Mouse (Mus musculus) hindbrain, postnatal 0 days (tissue): ENCODE results near the gene A930017K11Rik. TPM values are rescaled to one million over a fixed set of nuclear protein-coding genes. Genes with fewer than 3 reads are reported as not detected.

Experiments used
- ATAC-seq: fragments of 200-750 bp; cut with Nextera tagmentation; 2 replicates; pipeline ENCODE4 v1.8.0; 2017; ENCODE audit warnings: mild to moderate bottlenecking, moderate TSS enrichment, moderate library complexity
- DNase-seq: peaks from one replicate; pipeline ENCODE4 v3.0.0-alpha.2; 2015; ENCODE audit warnings: low spot score
- H3K27ac ChIP-seq: fragments of 300-500 bp; sonication (generic); 2 replicates; pipeline ENCODE4 v1.5.1; 2014; ENCODE audit warnings: mild to moderate bottlenecking
- H3K27me3 ChIP-seq: fragments of 300-500 bp; sonication (generic); 2 replicates; pipeline ENCODE4 v1.6.1; 2014; ENCODE audit warnings: low read length, mixed read lengths; ENCODE audit not compliant: insufficient read depth
- H3K36me3 ChIP-seq: fragments of 300-500 bp; sonication (generic); 2 replicates; pipeline ENCODE4 v1.6.1; 2014; ENCODE audit warnings: low read length, mixed read lengths; ENCODE audit not compliant: insufficient read depth
- H3K4me1 ChIP-seq: fragments of 300-500 bp; sonication (generic); 2 replicates; pipeline ENCODE4 v1.6.1; 2014; ENCODE audit warnings: antibody characterized with exemption, low read length, mixed read lengths; ENCODE audit not compliant: insufficient read depth
- H3K4me2 ChIP-seq: fragments of 300-500 bp; sonication (generic); 2 replicates; pipeline ENCODE4 v1.6.1; 2014; ENCODE audit warnings: low read depth, mild to moderate bottlenecking, low read length, moderate library complexity, mixed read lengths
- H3K4me3 ChIP-seq: fragments of 300-500 bp; sonication (generic); 2 replicates; pipeline ENCODE4 v1.5.1; 2014; ENCODE audit warnings: low read length
- H3K9ac ChIP-seq: fragments of 300-500 bp; sonication (generic); replicated peaks from 2 replicates; pipeline ENCODE4 v1.6.1; 2014; ENCODE audit warnings: mild to moderate bottlenecking, low read length, moderate library complexity, mixed read lengths
- H3K9me3 ChIP-seq: fragments of 300-500 bp; sonication (generic); 2 replicates; pipeline ENCODE4 v1.6.1; 2016; ENCODE audit warnings: low read length, mixed read lengths
- CTCF ChIP-seq: IDR thresholded peaks from 2 replicates; pipeline ENCODE4 v1.5.1; 2016; ENCODE audit warnings: antibody characterized with exemption, control low read depth, low read depth
- WGBS: fragments of 180-500 bp; shearing (Covaris S2); extraction: QIAGEN DNeasy Blood & Tissue Kit; methylation state at CpG from one replicate; pipeline ENCODE4 v1.1.7; 2014; 5-methylcytosine and 5-hydroxymethylcytosine counted together
- polyA plus RNA-seq: library from polyadenylated mRNA; unstranded; fragments of >200 nt; fragmentation: Nextera tagmentation; extraction: Ambion mirVana; gene quantifications from 2 replicates; pipeline ENCODE4 v1.2.1, GENCODE M21; 2015
- total RNA-seq: library from RNA; depleted of rRNA; stranded (reverse); fragments of >200 nt; gene quantifications from 2 replicates; pipeline ENCODE4 v1.2.3, GENCODE M21; 2014

A930017K11Rik gene
- total and polyA plus RNA-seq, 2 experiments from 2014 or later: 5.0 to 5.6 TPM

GRCm38 (mm10) chr17:25953161-25953560, 796 bp upstream of the A930017K11Rik start:
- no peak for ATAC-seq
- H3K9ac ChIP-seq: no peak overlapping the region
- WGBS: 67% methylated on average over 5 of the region's 5 CpGs
- H3K4me2 ChIP-seq: no peak overlapping the region
- no peaks in the 10 kb centered on the region for H3K36me3 ChIP-seq
- TF ChIP-seq CTCF: no peak
- no peak overlapping the region for H3K4me3 ChIP-seq
- H3K4me1 ChIP-seq: peaks cover 7% of the 10 kb centered on the region; the same call in 1 of the 2 replicates
- peak; percentile 22 for DNase-seq
- peaks cover 7% of the 10 kb centered on the region; the same call in 1 of the 2 replicates for H3K27me3 ChIP-seq
- 0 out of 2 replicates have a peak overlapping the region, but pooled peaks have one; percentile 20 for H3K27ac ChIP-seq
- no peaks in the 10 kb centered on the region for H3K9me3 ChIP-seq

- Histone ChIP-seq H3K27ac (peak overlapping the region; percentile 34; the same call in 1 of the 2 replicates), H3K9me3 (no peaks in the 10 kb centered on the region), H3K9ac (0 out of 2 replicates have a peak overlapping the region, but pooled peaks have one; percentile 29), H3K36me3 (no peaks in the 10 kb centered on the region), H3K4me2 (peak overlapping the region; percentile 51), H3K4me3 (peak overlapping the region; percentile 37), H3K4me1 (0 out of 2 replicates have a peak, but pooled peaks cover 7% of the 10 kb centered on the region), H3K27me3 (peaks cover 7% of the 10 kb centered on the region; the same call in 1 of the 2 replicates)
- TF ChIP-seq CTCF: no peak
- ATAC-seq (peak; percentile 20; the same call in 1 of the 2 replicates), DNase-seq (no peak)
- WGBS: under 1% methylated on average over 27 of the region's 33 CpGs
These were observed 1.1 kb downstream of the A930017K11Rik start for GRCm38 (mm10) chr17:25951225-25951802.

GRCm38 (mm10) chr17:25950706-25951105, 1.7 kb downstream of the A930017K11Rik start:
- TF ChIP-seq CTCF: no peak
- Histone ChIP-seq H3K9me3 (no peaks in the 10 kb centered on the region), H3K27ac (no peak overlapping the region), H3K4me1 (0 out of 2 replicates have a peak, but pooled peaks cover 3% of the 10 kb centered on the region), H3K27me3 (peaks cover 7% of the 10 kb centered on the region; the same call in 1 of the 2 replicates), H3K4me2 (peak overlapping the region; percentile 51), H3K9ac (no peak overlapping the region), H3K4me3 (no peak overlapping the region; the same call in 1 of the 2 replicates), H3K36me3 (no peaks in the 10 kb centered on the region)
- DNase-seq (no peak), ATAC-seq (no peak)
- 0% methylated on average over 1 of the region's 3 CpGs for WGBS

GRCm38 (mm10) chr17:25949981-25950380, 2.4 kb downstream of the A930017K11Rik start:
- TF ChIP-seq CTCF: no peak
- 73% methylated on average over 5 of the region's 5 CpGs for WGBS
- Histone ChIP-seq H3K4me3 (no peak overlapping the region), H3K36me3 (no peaks in the 10 kb centered on the region), H3K27ac (no peak overlapping the region), H3K4me1 (0 out of 2 replicates have a peak, but pooled peaks cover 3% of the 10 kb centered on the region), H3K9ac (no peak overlapping the region), H3K27me3 (peaks cover 7% of the 10 kb centered on the region; the same call in 1 of the 2 replicates), H3K4me2 (no peak overlapping the region), H3K9me3 (no peaks in the 10 kb centered on the region)
- ATAC-seq (no peak), DNase-seq (no peak)

- no peak overlapping the region for H3K4me2 ChIP-seq
- no peaks in the 10 kb centered on the region for H3K9me3 ChIP-seq
- no peaks in the 10 kb centered on the region for H3K36me3 ChIP-seq
- no peak overlapping the region for H3K27ac ChIP-seq
- no peak overlapping the region for H3K9ac ChIP-seq
- peaks cover 7% of the 10 kb centered on the region; the same call in 1 of the 2 replicates for H3K27me3 ChIP-seq
- no peaks in the 10 kb centered on the region for H3K4me1 ChIP-seq
- no peak for ATAC-seq
- 64% methylated on average over 8 of the region's 8 CpGs for WGBS
- H3K4me3 ChIP-seq: no peak overlapping the region
- TF ChIP-seq CTCF: no peak
- no peak for DNase-seq
These were observed 4.3 kb downstream of the A930017K11Rik start for GRCm38 (mm10) chr17:25948051-25948450.

GRCm38 (mm10) chr17:25947576-25947975, 4.8 kb downstream of the A930017K11Rik start:
- TF ChIP-seq CTCF: no peak

GRCm38 (mm10) chr17:25946891-25947290, 5.5 kb downstream of the A930017K11Rik start:
- WGBS: 76% methylated on average over 8 of the region's 8 CpGs
- Histone ChIP-seq H3K27ac (no peak overlapping the region), H3K4me3 (no peak overlapping the region), H3K4me1 (no peaks in the 10 kb centered on the region), H3K27me3 (peaks cover under 1% of the 10 kb centered on the region; the same call in 1 of the 2 replicates), H3K9me3 (no peaks in the 10 kb centered on the region), H3K36me3 (no peaks in the 10 kb centered on the region), H3K9ac (no peak overlapping the region), H3K4me2 (no peak overlapping the region)
- no peak for TF ChIP-seq CTCF
- no peak for ATAC-seq
- no peak for DNase-seq

More at GRCm38 (mm10) chr17:25947576-25947975, 4.8 kb downstream of the A930017K11Rik start:
- ATAC-seq: no peak
- Histone ChIP-seq H3K4me2 (no peak overlapping the region), H3K4me3 (no peak overlapping the region), H3K9ac (no peak overlapping the region), H3K9me3 (no peaks in the 10 kb centered on the region), H3K4me1 (no peaks in the 10 kb centered on the region), H3K27ac (no peak overlapping the region), H3K27me3 (peaks cover 7% of the 10 kb centered on the region; the same call in 1 of the 2 replicates), H3K36me3 (no peaks in the 10 kb centered on the region)
- DNase-seq: no peak
- WGBS: 81% methylated on average over 4 of the region's 4 CpGs
